Mouse (Mus musculus) cerebellum, adult 2 months (tissue): ENCODE results near the gene Tmem104.

Source experiments
- CTCF ChIP-seq: fragments of 200-500 bp; IDR thresholded peaks from 2 replicates; pipeline ENCODE4 v1.5.1; 2011; ENCODE audit warnings: low read depth, mild to moderate bottlenecking, control low read depth, low read length, moderate library complexity, borderline replicate concordance; ENCODE audit not compliant: insufficient read depth
- POLR2A ChIP-seq: fragments of 200-500 bp; IDR thresholded peaks from 2 replicates; pipeline ENCODE4 v1.6.1; 2011; ENCODE audit warnings: low read length, control low read depth, borderline replicate concordance; ENCODE audit not compliant: insufficient read depth

GRCm38 (mm10) chr11:115271052-115271451, 83.8 kb downstream of the Tmem104 start:
- TF ChIP-seq CTCF: no peak
- TF ChIP-seq POLR2A: no peak
